Mouse (Mus musculus) layer of hippocampus, adult 18-20 months (tissue): ENCODE results near the gene Ppp1r15b. TPM values are rescaled to one million over a fixed set of nuclear protein-coding genes. Genes with fewer than 3 reads are reported as not detected.

Experiments
- DNase-seq, 2 experiments: peaks; one replicate each; pipeline ENCODE4 v3.0.0; 2022; ENCODE audit warnings: low spot score in 2 of 2
- total RNA-seq, 2 experiments: library from RNA; stranded (reverse); gene quantifications; 2 replicates each; pipeline ENCODE4 v1.2.3; 2021

Ppp1r15b gene
- total RNA-seq, 2 experiments from 2014 or later, result 43.7 to 44.2 TPM

- no peak for DNase-seq
Observed at GRCm38 (mm10) chr1:133187948-133188680, 57.2 kb downstream of the Ppp1r15b start.

- DNase-seq, result no peak
Observed at GRCm38 (mm10) chr1:133188719-133189118, 57.8 kb downstream of the Ppp1r15b start.

Other genes with a start within 250 kb of the Ppp1r15b start
- 10 to 100 TPM; 68.0 to 86.7 TPM for gene Mdm4, start 100.6 kb upstream of the Ppp1r15b start, total RNA-seq
- 10 to 100 TPM; 14.5 to 15.0 TPM for gene Pik3c2b, start 85.5 kb upstream of the Ppp1r15b start, total RNA-seq
- gene Plekha6, start 33.1 kb downstream of the Ppp1r15b start, total RNA-seq, result 10 to 100 TPM; 54.5 to 59.0 TPM
- not detected for gene Golt1a, start 178.7 kb downstream of the Ppp1r15b start, total RNA-seq
- not detected for gene Kiss1, start 190.7 kb downstream of the Ppp1r15b start, total RNA-seq
- gene Ren1, start 219.4 kb downstream of the Ppp1r15b start, total RNA-seq, result under 1 TPM in 1 of 2 experiments, not detected in 1; 0.20 TPM
- 1 to 10 TPM; 1.0 to 2.1 TPM for gene Etnk2, start 232.4 kb downstream of the Ppp1r15b start, total RNA-seq